Mouse (Mus musculus) cerebellum, adult (tissue): Measurements from ENCODE around the gene Pold3.
"Not testable (repeated sequence)": the region's sequence is repeated elsewhere in the genome, so short reads cannot be mapped to it uniquely, and the experiment has no call there.

ENCODE experiments used
- ATAC-seq: cut with Nextera tagmentation; 2 replicates; pipeline ENCODE4 v1.9.2; 2017; ENCODE audit warnings: mild to moderate bottlenecking, moderate library complexity, mixed read lengths; ENCODE audit not compliant: insufficient number of reproducible peaks, low FRiP score, low TSS enrichment

Pold3 gene

DNA sequence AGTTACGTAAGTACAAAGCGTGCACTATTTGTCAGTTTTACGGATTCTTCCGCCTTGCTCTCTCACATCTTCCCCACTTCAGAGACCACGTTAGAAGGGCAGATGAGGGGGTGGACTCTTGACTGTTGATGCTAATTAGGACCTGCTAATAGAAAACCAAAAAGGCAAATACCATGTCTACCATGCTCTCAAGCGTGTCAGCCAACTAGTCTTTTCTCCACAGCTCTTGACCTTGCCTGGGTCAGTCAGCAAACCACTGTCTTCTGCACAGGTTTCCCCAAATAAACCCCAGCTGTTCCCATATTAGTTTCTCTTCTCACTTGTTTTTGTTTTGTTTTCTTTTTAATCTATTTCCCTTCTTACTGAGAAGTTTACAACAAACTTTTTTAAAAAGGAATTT lies 7.1 kb downstream of the Pold3 start:
- no peak for ATAC-seq

DNA sequence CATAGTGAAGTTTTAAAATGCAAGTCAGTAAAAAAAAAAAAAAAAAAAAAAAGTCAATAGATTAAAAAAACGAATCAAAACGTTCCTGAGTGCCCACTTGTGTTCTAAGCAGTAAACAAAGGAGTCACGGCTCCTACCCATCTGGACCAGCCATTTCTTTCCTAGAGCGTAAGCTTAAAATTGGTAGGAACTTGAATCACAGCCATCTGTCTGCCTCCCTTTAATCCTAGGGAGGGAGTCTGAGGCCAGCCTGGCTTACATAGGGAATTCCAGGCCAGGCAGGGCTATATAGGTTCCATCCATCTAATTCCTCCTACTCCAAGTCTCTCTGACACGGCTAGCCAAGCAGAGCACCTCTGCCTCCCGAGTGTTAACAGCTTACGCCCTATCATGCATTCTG lies 7.5 kb downstream of the Pold3 start:
- no peak for ATAC-seq

DNA sequence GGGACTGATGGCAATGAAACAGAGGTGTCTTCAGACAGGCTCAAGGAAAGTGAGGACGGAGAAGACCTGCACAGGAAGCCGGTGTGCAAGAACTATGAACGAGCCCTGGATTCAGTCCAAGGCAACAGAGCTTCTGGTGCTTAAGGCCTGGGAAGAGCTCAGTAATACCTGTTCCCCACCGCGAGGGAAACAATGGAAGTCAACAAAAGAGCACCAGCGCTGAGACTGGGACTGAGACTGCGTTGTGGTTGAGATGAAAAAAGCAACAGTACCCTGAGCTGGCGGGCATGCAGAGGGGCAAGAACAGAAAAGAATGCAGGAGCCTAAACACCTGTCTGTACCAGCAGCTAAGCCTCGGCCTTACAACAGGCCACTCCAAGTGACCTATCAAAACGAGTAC lies 9.9 kb downstream of the Pold3 start:
- no peak for ATAC-seq

DNA sequence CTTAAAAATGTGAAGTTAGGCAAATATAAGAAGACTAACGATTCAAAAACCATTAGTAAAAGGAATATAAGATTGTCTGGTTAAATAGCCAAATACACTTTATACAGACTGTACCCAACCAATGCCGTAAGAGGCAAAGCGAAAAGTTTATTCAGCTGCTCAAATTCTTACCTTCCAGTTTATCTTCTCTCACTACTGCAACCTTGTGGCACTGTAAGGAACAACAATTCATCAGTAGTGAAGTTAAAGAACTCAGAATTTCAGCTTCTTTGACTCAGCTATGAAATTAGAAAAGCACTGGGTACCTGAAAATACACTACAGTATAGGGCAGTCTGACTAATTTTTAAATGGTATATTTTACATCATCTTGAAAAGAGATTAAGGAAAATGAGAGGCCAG lies 13.0 kb downstream of the Pold3 start:
- no peak for ATAC-seq

DNA sequence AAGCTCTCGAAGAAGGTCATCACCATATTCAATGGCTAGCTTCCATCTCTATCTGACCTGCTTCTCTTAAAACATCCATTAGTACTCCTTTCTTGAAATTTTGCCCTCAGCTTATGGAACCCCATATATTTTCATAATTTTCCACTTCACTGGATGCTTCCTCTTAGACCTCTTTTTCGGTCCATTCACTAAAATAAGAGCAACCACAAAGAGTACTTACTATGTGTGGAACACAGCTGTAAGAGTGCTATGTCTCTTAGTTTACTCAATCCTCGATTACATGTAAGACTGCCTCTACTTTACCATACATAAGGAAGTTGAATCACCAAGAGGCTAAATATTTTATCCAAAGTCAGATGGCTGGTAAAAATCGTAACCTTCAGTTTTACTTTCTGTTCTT lies 16.7 kb downstream of the Pold3 start:
- no peak for ATAC-seq

DNA sequence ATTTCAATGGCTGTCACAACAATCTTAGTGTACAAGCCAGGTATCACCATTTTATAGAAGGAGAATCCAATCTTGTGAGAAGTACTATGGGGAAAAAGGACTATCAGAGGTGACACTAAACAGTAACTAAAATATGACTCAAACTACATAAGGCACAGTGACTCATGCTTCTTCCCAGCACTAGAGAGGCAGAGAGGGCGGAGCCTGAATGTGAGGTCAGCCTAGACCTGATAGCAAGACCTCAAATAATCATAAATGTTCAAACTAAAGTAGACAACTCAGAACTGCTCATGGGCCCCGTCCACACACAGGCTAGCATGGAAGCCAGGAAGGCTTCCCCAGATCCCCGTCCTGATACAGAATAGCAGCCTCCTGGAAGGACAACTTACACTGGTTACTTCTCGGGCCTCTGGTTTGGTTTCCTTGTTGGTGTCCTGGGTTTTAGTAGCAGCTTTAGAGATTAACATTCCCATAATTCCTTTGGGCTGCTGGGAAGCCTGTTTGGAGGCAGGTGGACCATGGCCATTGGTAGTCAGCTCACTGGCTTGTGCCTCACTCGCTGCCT lies 21.3 kb downstream of the Pold3 start:
- no peak for ATAC-seq

DNA sequence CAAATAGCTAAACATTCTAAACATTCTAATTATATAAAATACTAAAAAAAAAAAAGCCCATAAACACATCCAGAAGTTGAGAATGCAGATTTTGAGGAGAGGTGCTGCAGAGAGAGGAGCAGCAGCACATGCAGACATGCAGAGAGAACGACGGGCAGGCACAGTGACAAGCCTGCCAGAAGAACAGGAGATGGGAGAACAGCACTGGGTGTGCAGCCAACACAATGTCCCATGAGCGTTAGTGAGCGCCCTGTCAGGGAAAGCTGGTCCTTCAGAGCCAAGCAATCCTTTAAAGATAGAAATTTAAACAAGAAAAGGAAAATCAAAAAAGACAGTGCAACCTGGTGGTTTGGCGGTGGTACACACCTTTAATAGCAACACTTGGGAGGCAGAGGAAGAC lies 34.5 kb downstream of the Pold3 start:
- ATAC-seq = no peak

DNA sequence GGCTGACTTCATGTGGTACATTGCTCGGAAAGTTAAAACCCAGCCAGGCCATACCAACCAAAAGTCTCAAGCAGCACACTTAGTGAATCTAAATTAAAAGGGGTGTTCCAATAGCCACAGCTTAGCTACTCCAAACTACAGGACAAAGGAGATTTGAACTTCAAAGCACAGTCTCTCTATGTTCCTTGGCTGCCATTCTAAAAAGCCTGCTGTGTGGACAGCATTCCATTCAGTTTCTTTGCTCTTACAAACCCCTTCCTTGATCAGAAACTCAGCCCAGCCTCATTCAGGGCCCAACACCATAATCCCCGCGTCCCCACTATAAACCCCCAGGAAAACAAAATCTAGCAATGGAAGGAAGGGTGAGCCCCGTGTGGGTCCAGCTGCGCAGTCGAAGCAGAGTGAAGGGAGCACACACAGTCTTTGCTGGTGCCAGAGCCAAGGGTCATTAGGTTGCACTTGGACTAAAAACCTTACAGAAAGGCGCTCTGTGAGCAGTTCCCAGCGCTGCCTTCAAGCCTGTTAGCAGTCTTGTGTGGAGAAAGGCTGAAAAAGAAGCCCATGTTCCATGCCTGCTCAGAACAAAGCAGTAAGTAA lies 35.1 kb downstream of the Pold3 start:
- no peak for ATAC-seq

DNA sequence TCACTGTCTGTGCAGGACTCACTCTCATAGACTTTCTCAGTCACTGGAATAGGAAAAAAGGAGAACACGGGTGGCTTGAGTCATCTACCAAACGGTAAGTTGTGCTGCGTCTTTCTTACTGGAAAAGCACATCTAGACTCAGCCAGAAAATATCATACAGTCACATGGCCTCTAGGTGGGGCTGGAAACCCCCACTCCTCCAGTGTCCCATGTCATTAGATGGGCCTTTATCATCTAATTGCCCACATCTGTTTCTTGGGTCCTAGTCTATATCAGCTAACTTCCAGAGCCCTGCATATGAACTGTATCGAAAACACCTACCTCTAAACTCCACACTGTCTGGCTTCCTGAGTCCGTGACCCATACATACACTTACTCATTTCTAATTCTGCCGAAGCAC lies 37.6 kb downstream of the Pold3 start:
- no peak for ATAC-seq

DNA sequence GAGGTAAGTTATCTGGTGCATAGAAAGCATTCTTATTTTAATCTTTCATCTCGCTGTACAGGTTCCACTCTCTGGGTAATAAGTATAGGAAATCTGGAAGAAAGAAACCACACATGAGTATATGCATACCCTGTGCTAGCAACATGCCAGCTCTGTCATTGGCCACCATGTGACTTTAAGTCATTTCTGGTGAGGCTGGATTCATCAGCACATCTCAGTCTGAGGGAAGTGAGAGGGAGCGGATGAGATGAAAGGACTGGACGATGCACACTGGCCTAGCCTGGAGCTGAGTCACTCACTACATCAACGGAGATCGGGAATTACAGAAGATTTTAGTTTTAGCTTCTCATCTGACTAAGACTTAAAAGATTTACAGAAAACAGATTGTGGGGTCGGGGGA lies 38.5 kb downstream of the Pold3 start:
- ATAC-seq = no peak

DNA sequence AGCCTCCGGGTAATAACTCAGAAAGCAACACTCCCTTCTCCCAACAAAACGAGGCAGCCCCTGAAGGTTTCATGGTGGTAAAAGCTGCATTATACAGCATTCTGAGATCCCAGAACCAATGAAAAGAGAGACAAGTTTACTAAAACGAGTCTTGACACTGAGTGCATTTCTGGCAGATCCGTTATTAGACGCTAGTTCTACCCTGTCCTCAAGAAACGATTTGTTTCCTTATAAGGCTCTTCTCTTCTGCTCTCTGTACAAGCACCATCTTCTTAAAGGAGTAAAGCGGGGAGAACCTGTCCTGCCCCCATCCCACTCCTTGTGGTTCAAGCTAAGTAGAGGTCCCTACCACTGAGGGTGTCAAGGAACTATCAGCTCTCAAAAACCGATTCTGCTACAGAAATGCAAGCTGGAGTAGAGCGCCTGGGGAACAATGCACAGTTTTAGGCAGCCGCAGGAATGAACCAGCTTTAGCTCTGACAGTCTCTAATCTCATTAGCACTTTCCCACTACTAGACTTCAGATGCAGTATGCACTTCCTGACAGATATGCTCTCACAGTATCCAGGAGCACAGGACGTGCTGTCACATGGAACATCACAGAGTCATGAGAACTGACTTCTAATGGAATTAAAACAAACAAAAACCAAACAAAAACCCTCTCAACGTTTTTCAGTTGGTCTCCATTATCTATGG lies 41.1 kb downstream of the Pold3 start:
- ATAC-seq = no peak

DNA sequence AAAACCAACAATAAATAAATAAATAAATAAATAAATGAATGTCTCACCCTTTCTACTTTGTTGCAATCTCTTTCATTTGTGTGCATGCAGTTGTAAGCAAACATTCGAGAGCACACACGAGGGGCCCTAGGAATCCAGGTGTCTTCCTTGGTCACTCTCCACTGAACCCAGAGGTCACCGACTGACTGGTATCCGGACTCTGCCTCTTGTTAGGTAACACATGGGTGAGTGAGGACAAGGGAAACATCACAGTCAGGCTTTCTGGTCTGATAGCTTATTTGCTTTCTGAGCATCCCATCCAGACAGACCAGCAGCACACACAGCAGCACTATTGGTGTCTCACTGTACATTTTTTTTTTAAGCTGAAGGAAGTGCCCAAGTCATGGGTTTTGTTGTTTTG lies 44.3 kb downstream of the Pold3 start:
- no peak for ATAC-seq

DNA sequence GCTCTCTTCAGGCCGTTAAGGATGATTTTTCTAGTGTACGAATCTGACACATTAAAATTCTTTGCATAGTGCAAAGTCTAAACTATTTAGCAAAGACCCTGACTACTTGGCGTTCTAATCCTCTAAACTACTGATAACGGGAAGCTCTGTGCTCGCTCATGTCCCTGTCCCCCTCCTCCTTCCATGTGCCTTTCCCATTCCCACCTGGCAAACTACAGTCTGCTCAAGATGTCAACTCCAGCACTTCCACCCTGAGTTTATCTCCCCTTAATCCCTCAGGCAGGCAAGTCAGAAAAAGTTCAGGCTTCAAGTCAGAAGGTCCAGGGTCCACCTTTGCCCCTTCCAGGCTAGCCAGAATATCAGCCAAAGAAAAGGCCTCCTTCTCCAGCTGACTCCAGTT lies 45.1 kb downstream of the Pold3 start:
- no peak for ATAC-seq

DNA sequence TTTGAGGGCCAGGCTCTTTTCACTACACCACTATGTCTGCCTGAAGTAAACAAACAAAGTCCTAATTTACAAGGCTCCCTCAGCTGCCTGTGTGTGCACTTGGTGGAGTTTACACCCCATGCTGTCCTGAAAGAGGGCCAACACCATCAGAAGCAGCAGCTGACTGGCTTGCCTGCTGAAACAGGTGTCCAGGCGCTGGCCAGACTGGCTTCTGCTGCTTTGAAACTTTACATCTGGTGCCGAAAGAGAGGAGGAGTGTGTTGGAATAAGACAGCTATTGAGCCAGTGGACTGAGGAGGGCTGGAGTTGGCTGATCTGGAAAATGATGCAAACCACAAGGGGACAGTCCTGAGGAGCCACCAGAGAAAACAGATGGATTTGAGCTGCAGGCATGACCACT lies 47.4 kb downstream of the Pold3 start:
- no peak for ATAC-seq

DNA sequence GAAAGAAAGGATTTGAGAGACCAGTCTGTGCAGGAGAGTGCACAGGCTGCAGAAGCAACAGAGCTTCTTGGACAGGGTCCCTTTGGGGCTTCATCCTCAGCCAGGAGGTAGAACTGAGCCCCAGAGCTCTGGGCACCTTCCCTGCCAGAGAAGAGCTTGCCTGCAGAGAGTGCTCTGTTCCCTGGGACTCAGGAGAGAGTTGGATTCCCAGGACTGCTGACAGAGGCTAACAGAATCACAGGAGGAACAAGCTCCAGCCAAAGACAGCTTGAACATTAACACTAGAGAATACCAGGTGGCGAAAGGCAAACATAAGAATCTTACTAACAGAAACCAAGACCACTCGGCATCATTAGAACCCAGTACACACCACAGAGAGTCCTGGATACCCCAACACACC lies 68.4 kb downstream of the Pold3 start:
- not testable (repeated sequence) for ATAC-seq

DNA sequence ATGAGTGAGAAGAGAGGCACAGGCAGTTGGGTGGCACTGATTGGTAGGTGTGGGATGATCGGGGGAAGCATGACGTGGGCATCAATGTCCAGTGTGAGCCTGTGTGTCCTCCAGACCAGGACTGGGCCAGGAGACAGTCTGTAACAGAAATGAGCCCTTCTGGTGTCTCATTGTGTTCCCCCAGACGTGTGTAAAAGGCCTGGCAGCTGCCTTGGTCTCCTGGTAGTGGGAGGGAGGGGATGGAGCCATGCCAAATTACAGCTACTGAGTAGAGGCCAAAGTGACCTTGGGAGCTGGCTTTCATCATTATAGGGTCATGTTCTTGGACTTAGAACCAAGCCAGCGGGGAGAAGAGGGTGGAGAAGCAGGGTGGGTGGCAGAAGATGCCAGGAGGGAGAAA lies 69.5 kb downstream of the Pold3 start:
- ATAC-seq = no peak

DNA sequence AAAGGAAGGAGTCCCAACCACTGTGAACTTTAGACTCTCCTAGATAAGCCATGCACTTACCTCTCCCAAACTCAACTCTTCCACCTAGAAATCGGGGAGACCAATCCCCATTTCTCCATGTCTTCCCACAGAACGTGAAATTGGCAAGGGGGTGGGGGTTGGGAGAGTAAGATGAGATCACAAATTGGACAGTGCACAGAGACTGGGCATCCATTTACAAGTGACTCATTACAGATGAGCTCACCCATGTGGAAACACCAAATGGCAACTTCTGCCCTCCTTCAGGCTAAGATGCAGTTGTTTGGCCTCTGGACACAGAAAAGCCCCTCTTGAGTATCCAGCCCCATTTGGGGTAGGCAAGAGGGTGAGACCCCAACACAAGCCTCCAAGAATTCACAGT lies 74.9 kb downstream of the Pold3 start:
- ATAC-seq = no peak

DNA sequence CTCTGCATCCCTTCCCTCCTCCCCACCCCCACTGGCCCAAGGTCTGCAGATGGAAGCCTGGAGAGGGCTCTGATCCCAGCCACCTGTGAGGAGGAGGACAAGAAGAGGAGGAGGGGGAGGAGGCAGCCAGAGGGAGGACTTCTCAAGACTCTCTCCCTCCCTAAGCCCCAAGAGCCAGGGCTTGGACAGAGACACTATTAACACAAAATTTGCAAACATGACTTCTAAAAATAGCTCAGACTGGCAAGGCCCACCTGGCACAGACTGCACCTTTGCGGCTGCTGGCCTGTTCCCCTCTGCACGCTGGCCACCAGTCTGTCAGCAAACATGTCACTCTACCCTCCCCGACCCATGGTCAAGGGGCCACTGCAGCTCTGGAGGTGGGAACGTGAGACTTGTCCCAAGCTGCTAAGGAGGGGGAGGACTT lies 77.7 kb downstream of the Pold3 start:
- ATAC-seq = peak; percentile 50

DNA sequence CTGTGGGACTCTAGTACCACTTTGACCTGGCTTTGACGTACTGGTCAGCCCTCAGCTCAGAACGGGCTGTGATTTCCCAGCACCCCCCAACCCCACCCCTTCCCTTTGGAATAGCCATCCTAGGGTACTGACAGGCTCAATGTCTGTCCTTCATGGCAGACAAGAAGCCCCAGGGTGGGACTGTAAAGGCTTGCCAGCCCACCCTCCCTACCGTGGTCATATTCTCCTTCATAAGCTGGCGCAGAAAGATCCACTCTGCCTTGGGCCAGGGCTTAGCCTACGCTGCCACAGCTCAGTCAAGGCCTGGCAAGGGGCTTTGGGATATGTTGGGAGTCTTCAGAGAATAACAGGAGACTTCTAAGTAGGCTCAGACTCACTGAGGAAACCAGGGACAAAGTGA lies 78.3 kb downstream of the Pold3 start:
- ATAC-seq = no peak

DNA sequence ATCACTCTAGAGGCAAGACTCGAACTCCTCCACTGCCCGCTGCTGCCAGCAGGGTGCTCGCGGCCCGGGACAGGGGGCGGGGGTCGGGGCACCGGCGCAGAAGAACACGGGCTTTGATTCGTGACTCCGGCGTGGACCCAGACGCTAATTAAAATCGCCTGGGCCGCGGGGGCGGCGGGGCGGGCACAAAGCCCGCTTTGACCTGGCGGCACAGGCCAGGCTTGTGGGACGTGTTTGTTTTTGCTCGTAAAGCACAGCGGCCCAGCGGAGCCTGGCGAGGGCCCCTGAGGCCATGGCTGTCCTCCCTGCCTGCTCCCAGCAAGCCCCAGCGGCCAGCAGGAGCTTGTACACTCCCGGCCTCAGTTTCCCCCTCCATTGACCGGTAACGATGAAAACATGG lies 79.2 kb downstream of the Pold3 start:
- ATAC-seq = no peak

DNA sequence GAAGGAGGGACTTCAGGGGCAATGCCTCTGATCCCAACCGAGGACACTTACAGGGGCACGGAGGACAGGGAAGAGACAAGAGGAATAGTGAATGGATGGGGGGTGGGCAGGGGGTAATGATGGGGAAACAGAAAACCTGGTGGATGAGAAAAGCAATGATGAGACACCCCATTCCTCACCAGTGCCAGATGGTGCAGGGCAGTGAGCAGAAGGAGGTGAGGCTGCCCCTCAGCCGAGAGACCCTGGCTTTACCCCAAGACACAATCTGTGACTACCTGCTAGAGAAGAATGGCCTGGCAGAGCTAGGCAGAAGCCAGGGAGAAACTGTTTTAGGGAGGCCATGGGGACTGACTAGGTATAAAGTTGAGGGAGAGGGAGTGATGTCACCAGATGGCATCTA lies 84.9 kb downstream of the Pold3 start:
- 0 out of 2 replicates have a peak, but pooled peaks have one; percentile 23 for ATAC-seq

DNA sequence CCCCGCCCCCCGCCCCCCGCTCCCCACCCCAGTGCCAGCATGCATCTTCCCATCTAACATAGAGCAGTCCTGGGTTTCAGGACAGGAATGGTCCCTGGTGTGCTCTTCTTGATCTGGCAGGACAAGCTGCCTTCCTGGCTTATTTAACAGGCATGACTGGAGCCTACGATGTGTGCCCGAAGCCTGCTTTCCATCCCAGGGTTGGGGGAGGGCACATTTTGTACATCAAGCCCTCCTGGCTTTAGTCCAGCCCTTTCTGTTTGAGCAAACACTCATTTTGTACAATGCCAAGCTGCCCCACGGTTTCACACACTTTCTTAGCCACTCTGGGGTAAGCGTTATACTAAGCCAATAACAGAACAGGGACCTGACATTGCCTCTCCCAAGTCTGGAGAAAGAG lies 85.3 kb downstream of the Pold3 start:
- ATAC-seq = no peak
